Mouse (Mus musculus) liver, embryonic 15.5 days (tissue): ENCODE measurements around the gene Wfdc15b. TPM values are rescaled to one million over a fixed set of nuclear protein-coding genes. Genes with fewer than 3 reads are reported as not detected.

ENCODE experiments used
- ATAC-seq: fragments of 200-750 bp; cut with Nextera tagmentation; 2 replicates; pipeline ENCODE4 v1.8.0; 2017; ENCODE audit warnings: moderate number of reproducible peaks, mild to moderate bottlenecking, moderate library complexity; ENCODE audit not compliant: insufficient read depth
- H3K27ac ChIP-seq: fragments of 300-500 bp; sonication (generic); replicated peaks from 2 replicates; pipeline ENCODE4 v1.5.1; 2015; ENCODE audit warnings: mild to moderate bottlenecking, inconsistent platforms
- H3K27me3 ChIP-seq: fragments of 300-500 bp; sonication (generic); 2 replicates; pipeline ENCODE4 v1.6.1; 2015; ENCODE audit warnings: mild to moderate bottlenecking, inconsistent platforms
- H3K36me3 ChIP-seq: fragments of 300-500 bp; sonication (generic); replicated peaks from 2 replicates; pipeline ENCODE4 v1.6.1; 2015; ENCODE audit warnings: moderate library complexity, mild to moderate bottlenecking, inconsistent platforms
- H3K4me1 ChIP-seq: fragments of 300-500 bp; sonication (generic); replicated peaks from 2 replicates; pipeline ENCODE4 v1.6.1; 2015; ENCODE audit warnings: inconsistent platforms
- H3K4me2 ChIP-seq: fragments of 300-500 bp; sonication (generic); 2 replicates; pipeline ENCODE4 v1.6.1; 2015; ENCODE audit warnings: moderate library complexity, mild to moderate bottlenecking, inconsistent platforms
- H3K4me3 ChIP-seq: fragments of 300-500 bp; sonication (generic); replicated peaks from 2 replicates; pipeline ENCODE4 v1.5.1; 2015; ENCODE audit warnings: mild to moderate bottlenecking, inconsistent platforms
- H3K9ac ChIP-seq: fragments of 300-500 bp; sonication (generic); 2 replicates; pipeline ENCODE4 v1.6.1; 2015; ENCODE audit warnings: moderate library complexity, mild to moderate bottlenecking, inconsistent platforms
- H3K9me3 ChIP-seq: fragments of 300-500 bp; sonication (generic); replicated peaks from 2 replicates; pipeline ENCODE4 v1.6.1; 2016; ENCODE audit warnings: inconsistent platforms
- WGBS: fragments of 180-500 bp; shearing (Covaris S2); methylation state at CpG from one replicate; pipeline ENCODE4 v1.1.7; 2015; ENCODE audit warnings: mixed read lengths; ENCODE audit not compliant: insufficient replicate concordance; 5-methylcytosine and 5-hydroxymethylcytosine counted together
- polyA plus RNA-seq: library from polyadenylated mRNA; unstranded; fragments of >200 nt; fragmentation: Nextera tagmentation; extraction: Ambion mirVana; gene quantifications from 2 replicates; pipeline ENCODE4 v1.2.1, GENCODE M21; 2015

The Wfdc15b gene
- polyA plus RNA-seq, 1 experiment from 2014 or later: not detected

DNA sequence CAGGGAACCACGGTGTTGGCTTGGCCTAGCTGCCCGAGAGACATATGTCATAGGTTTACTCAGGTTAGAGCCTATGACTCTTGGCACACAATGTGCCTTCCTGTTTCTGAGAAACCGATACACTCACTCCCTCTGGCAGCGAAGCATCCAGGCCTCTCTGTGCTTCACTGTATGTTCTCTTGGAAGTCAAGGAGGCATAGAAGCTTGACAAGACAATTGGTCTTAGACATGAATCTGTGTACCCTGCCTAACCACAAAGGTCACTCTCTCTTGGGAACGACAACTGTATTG, 24.8 kb downstream of the Wfdc15b start:
- no peaks in the 10 kb centered on the region for H3K4me1 ChIP-seq
- ATAC-seq: no peak
- no peak overlapping the region for H3K4me3 ChIP-seq
- H3K4me2 ChIP-seq: no peak overlapping the region
- no peaks in the 10 kb centered on the region for H3K36me3 ChIP-seq
- no peak overlapping the region for H3K27ac ChIP-seq
- H3K9ac ChIP-seq: no peak overlapping the region
- 65% methylated on average over 5 of the region's 5 CpGs for WGBS
- H3K27me3 ChIP-seq: no peaks in the 10 kb centered on the region
- H3K9me3 ChIP-seq: no peaks in the 10 kb centered on the region

DNA sequence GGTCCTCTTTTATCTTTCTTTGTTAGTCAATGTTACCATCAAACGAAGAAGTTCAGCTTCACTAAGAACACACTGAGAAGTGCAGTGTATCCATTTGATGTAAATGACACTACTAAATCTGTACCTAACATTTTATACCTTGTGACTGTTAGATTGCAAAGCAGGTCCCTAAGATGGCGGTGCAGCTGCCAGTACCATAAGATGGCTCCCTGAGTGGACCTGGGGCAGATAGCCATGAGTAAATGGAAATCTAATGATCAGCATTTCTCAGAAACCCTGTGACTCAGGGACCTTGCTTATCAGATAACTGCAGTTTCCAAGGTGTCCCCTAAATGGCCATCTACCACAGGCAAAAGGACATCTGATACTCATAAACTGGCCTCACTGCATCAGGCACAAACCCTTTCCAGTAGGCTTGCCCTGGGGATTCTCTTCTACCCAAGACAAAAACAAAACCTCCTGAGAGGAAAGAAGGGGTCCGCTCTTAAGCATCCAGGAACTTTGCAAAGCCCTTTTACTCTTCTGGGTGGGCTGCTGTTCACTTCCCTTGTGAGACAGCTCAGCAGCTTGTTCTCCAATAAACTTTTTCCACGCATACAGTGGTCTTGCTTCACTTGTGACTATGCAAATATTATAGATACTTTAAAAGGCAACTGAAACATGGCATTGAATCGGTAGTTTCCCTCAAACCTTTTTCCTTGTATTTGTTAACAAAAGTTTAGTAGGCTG, 25.3 kb downstream of the Wfdc15b start:
- H3K27me3 ChIP-seq: no peaks in the 10 kb centered on the region
- no peaks in the 10 kb centered on the region for H3K36me3 ChIP-seq
- 64% methylated on average over 5 of the region's 5 CpGs for WGBS
- H3K9ac ChIP-seq: no peak overlapping the region
- H3K4me1 ChIP-seq: no peaks in the 10 kb centered on the region
- no peak overlapping the region for H3K4me2 ChIP-seq
- H3K4me3 ChIP-seq: no peak overlapping the region
- no peak overlapping the region for H3K27ac ChIP-seq
- ATAC-seq: no peak
- H3K9me3 ChIP-seq: no peaks in the 10 kb centered on the region

DNA sequence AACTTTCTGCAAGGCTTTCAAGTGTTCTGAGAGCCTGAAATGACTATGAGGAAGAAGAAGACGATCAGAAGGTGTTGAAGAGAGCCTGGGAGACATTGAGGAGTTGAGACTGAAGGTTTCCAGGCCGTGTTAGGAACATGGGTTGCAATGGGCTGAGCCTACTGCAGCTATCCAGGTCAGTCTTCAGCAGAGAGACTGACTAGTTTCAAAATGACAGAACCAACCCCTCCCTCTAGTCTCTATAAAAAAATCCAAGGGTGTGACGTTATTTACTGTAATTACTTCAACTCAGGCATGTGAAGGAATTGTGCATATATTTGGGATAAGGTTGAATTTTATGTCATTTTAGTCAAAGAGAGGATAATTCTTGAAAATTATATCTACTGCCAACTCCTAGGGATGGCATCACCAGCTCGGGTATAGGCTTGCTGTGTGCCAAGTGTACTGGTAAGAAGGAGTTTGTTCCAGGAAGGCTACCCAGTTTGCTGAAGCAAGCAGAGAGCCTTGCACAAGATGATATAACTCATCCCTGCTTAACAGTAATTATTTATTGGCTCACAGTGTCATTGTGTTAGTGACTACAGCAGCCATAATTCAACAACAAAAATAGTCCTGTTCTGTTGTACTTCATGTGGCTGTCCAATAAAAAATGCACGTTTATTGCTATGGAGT, 26.4 kb downstream of the Wfdc15b start:
- Histone ChIP-seq H3K36me3 (no peaks in the 10 kb centered on the region), H3K4me1 (no peaks in the 10 kb centered on the region), H3K4me3 (no peak overlapping the region), H3K9me3 (no peaks in the 10 kb centered on the region), H3K9ac (no peak overlapping the region), H3K27ac (no peak overlapping the region), H3K4me2 (no peak overlapping the region), H3K27me3 (no peaks in the 10 kb centered on the region)
- WGBS: 48% methylated on average over 5 of the region's 5 CpGs
- no peak for ATAC-seq

DNA sequence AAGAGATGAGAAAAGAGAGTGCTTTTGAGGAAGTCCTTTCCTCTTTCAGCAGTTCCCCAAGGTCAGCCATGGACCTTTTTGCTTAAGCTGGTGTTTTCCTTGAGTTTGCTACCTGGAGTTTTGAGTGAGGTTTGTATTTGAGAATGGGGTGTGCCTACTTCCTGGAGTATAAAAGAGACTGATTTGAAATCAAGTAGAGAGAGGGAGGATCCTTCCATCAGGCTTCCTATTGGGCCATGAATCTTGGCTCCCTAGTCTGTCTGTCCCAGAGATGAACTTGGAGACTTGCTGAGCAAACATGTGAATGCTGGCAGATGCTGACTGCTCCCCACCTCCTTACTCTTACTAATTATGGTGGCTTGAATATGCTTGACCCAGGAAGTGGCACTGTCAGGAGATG, 29.2 kb downstream of the Wfdc15b start:
- no peak overlapping the region for H3K9ac ChIP-seq
- H3K4me2 ChIP-seq: no peak overlapping the region
- no peaks in the 10 kb centered on the region for H3K27me3 ChIP-seq
- no peaks in the 10 kb centered on the region for H3K4me1 ChIP-seq
- H3K4me3 ChIP-seq: no peak overlapping the region
- H3K27ac ChIP-seq: no peak overlapping the region
- no peaks in the 10 kb centered on the region for H3K9me3 ChIP-seq
- H3K36me3 ChIP-seq: no peaks in the 10 kb centered on the region
- no peak for ATAC-seq

DNA sequence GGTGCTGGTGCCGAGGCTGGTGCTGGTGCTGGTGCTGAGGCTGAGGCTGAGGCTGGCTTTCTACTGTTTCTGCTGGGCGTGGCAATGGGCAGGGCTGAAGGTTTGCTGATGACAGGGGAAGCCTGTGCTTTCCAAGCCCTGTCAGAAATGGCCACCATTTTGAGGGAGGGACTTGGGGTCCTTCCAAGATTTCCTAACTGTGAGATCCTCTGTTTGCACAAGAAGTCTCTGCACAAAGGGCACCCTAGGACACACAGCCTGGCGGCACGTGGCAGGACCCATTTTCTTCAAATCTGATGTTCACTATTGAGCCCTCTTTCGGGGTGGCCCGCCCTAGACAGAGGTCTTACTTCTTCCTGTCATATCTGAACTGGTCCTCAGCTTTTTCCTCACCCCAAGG, 30.9 kb downstream of the Wfdc15b start, which contains the start of gene Wfdc12:
Gene Wfdc12, minus strand, starts transcription at position 33 of the 400 bp plus-strand sequence.
- no peak within 1 kb of the TSS for H3K9ac ChIP-seq
- WGBS: 69% methylated on average over 6 of the region's 6 CpGs
- H3K27me3 ChIP-seq: no peaks in the 10 kb centered on the region
- H3K36me3 ChIP-seq: no peaks in the 10 kb centered on the region
- H3K4me1 ChIP-seq: no peaks in the 10 kb centered on the region
- ATAC-seq: no peak
- H3K4me3 ChIP-seq: no peak within 1 kb of the TSS
- H3K9me3 ChIP-seq: no peaks in the 10 kb centered on the region
- H3K27ac ChIP-seq: no peak within 1 kb of the TSS
- H3K4me2 ChIP-seq: no peak within 1 kb of the TSS

DNA sequence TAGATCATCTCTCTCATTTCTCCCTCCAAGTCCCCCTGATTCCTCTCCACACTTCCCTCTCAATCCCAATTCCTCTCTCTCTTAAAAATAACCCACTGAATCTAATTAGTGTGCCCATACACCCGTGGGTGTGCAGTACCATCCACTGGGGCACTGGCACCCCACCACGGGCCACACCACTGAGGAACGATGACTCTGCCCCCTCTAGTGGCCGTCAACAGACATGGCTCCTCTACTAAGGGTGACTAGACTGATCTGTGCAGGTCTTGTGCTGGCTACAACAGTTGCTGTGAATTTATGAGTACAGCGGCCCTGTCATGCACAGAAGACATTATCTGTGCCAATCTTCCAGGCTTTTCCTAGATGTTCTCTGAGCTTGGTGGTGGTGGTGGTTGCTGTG, 32.7 kb downstream of the Wfdc15b start:
- Histone ChIP-seq H3K4me1 (no peaks in the 10 kb centered on the region), H3K36me3 (no peaks in the 10 kb centered on the region), H3K4me3 (no peak overlapping the region), H3K27ac (no peak overlapping the region), H3K9ac (no peak overlapping the region), H3K9me3 (no peaks in the 10 kb centered on the region), H3K27me3 (no peaks in the 10 kb centered on the region), H3K4me2 (no peak overlapping the region)
- 18% methylated on average over 5 of the region's 5 CpGs for WGBS
- no peak for ATAC-seq

DNA sequence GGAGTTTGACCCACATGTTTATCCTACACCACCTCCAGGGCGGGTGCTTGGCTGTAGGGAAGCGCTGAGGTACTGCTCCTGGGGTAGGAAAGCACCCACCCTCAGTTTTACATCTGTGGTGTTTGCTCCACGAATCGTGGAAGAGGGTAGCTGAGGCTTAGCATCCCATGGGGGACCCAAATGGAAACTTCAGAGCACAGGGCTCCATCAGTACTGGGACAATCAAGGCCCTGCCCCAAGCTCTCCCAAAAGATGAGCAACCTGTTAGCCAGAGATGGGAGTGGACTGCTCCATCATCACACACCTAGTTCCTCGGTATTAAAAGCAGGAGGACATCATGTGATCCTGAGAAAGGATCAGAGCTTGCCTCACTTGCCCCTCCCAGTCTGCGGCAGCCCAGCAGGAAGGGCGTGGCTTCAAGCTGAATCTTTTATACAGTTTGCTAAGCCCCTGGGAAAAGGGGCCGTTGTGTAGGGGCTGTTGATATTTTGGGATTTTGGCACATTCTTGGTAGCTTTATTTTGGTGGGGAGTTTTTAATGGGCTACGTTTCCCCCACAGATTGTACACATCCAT, 37.2 kb downstream of the Wfdc15b start:
- Histone ChIP-seq H3K27ac (no peak overlapping the region), H3K4me1 (no peaks in the 10 kb centered on the region), H3K9me3 (no peaks in the 10 kb centered on the region), H3K4me2 (no peak overlapping the region), H3K4me3 (no peak overlapping the region), H3K27me3 (no peaks in the 10 kb centered on the region), H3K9ac (no peak overlapping the region), H3K36me3 (no peaks in the 10 kb centered on the region)
- WGBS: 29% methylated on average over 9 of the region's 9 CpGs
- ATAC-seq: no peak

DNA sequence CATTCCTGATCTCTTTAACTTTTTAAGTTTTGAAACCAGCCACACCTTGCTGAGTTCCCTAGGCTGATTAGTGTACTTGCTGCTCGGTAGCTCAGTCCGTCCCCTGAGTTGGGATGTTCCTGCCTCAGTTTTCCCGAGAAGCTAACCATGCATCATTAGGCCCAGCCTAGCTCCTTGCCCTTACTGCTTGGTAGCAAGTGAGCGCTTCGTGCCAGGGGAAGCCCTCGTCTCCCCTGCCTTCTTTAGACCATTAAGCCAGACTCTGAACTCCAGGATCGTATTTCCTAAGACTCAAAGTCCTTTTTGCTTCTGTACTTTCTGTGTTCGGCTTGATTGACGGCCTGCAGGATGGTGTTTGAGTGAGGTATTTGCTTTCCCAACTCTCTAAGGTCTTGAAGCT, 38.1 kb downstream of the Wfdc15b start:
- H3K4me2 ChIP-seq: no peak overlapping the region
- 55% methylated on average over 9 of the region's 9 CpGs for WGBS
- no peak overlapping the region for H3K27ac ChIP-seq
- H3K4me1 ChIP-seq: no peaks in the 10 kb centered on the region
- no peak for ATAC-seq
- no peak overlapping the region for H3K4me3 ChIP-seq
- H3K27me3 ChIP-seq: no peaks in the 10 kb centered on the region
- H3K9me3 ChIP-seq: no peaks in the 10 kb centered on the region
- no peaks in the 10 kb centered on the region for H3K36me3 ChIP-seq
- H3K9ac ChIP-seq: no peak overlapping the region

DNA sequence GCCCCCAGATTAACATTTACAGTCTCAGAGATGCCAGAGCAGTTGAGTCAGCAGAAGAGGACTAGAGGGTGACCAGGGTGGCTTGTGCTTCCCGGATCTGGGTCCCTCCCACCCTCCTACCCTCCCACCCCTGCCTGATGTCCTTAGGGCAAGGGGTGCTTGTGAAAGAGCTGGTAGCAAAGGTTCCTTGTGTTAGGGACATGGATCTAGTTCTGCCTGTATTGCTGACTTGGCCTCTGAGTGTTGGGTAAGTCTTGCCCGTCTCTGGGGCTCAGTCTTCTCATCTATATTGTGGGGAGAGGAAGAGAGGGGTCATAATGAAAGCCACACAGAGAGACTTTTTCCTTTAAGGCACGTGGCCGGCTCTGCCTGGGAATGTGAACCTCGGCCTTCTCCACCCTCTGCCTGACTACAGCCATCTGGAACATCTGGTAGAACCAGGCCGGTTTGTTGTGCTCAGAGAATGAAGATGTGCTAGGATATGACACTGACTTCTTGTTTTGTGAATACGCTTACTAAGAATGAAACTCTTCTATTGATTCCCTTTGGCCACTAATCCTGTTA, 38.7 kb downstream of the Wfdc15b start, which contains the start of gene Wfdc5:
Gene Wfdc5, minus strand, starts transcription at position 51 of the 564 bp plus-strand sequence.
- WGBS: 50% methylated on average over 7 of the region's 7 CpGs
- ATAC-seq: no peak
- no peaks in the 10 kb centered on the region for H3K9me3 ChIP-seq
- H3K4me2 ChIP-seq: no peak within 1 kb of the TSS
- no peaks in the 10 kb centered on the region for H3K4me1 ChIP-seq
- no peaks in the 10 kb centered on the region for H3K27me3 ChIP-seq
- no peak within 1 kb of the TSS for H3K4me3 ChIP-seq
- H3K36me3 ChIP-seq: no peaks in the 10 kb centered on the region
- H3K9ac ChIP-seq: no peak within 1 kb of the TSS
- no peak within 1 kb of the TSS for H3K27ac ChIP-seq

DNA sequence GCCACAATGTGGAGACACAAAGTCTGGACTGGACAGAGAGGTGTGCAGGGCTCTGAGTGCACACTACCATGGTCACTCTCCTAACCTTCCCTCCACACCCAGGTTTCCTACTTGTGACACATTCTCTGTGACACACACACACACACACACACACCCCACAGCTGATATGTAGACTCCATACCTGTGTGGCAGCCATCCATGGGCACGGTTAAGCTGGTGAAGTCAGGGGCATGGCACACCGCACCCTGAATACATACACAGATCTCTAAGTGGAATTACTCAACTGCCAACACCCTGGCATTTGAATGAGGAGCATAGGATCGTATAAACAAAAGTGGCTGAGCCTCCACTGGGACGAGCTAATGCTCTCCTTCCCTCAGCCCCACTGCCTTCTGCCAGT, 40.7 kb downstream of the Wfdc15b start:
- Histone ChIP-seq H3K4me2 (no peak overlapping the region), H3K4me3 (no peak overlapping the region), H3K9me3 (no peaks in the 10 kb centered on the region), H3K9ac (no peak overlapping the region), H3K4me1 (no peaks in the 10 kb centered on the region), H3K36me3 (no peaks in the 10 kb centered on the region), H3K27ac (no peak overlapping the region), H3K27me3 (no peaks in the 10 kb centered on the region)
- no peak for ATAC-seq
- WGBS: 67% methylated on average over 4 of the region's 4 CpGs

DNA sequence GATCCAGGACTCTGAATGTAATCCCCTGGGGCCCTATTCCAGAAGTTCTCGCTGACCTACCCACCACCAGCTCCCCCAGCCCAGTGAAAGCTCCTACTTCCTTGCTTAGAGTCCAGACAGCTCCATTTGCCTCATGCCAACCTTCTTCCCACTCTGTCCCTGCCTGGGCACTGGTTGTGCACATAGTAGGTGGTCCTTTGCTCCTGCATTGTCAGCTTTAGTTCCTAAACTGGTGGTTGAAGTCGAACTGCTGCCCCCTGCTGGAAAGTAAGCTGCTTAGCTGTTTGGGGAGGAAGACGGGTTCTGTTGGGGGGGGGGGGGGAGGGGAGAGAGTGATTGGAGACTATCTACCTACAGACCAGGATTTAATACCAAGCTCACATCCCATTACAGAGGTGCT, 41.3 kb downstream of the Wfdc15b start:
- no peaks in the 10 kb centered on the region for H3K9me3 ChIP-seq
- H3K4me1 ChIP-seq: no peaks in the 10 kb centered on the region
- WGBS: 27% methylated on average over 3 of the region's 3 CpGs
- no peak overlapping the region for H3K27ac ChIP-seq
- H3K9ac ChIP-seq: no peak overlapping the region
- H3K27me3 ChIP-seq: no peaks in the 10 kb centered on the region
- ATAC-seq: no peak
- H3K36me3 ChIP-seq: no peaks in the 10 kb centered on the region
- no peak overlapping the region for H3K4me2 ChIP-seq
- H3K4me3 ChIP-seq: no peak overlapping the region
